Mouse (Mus musculus): Measurements from ENCODE around the gene Fxyd3. TPM values are rescaled to one million over a fixed set of nuclear protein-coding genes. Genes with fewer than 3 reads are reported as not detected.
A peak's percentile ranks its signal among the peaks of the same experiment; 100 is the strongest.

Fxyd3 gene
- polyA plus RNA-seq, 1 experiment = 34.7 TPM

GRCm38 (mm10) chr7:31094774-31095501 lies 18.4 kb upstream of the Fxyd3 start:
- Histone ChIP-seq H3K27ac (ENCODE audit: control insufficient read depth, insufficient read depth, low read length) (no peak overlapping the region), H3K27me3 (ENCODE audit: control insufficient read depth, insufficient read depth, low read length) (no peaks in the 10 kb centered on the region), H3K4me3 (ENCODE audit: control insufficient read depth, insufficient read depth, low read length) (no peak overlapping the region), H3K4me1 (replicated peaks; ENCODE audit: control insufficient read depth, insufficient read depth, low read length) (peaks cover 6% of the 10 kb centered on the region), H3K36me3 (ENCODE audit: control insufficient read depth, insufficient read depth, low read length) (no peaks in the 10 kb centered on the region)
- DNase-seq = peak; percentile 44
- TF ChIP-seq POLR2A (IDR thresholded peaks at IDR 0.05; ENCODE audit: control insufficient read depth, extremely low read depth, insufficient read depth, low read length, poor library complexity) (no peak), CTCF (IDR thresholded peaks at IDR 0.05; ENCODE audit: borderline replicate concordance, control insufficient read depth, extremely low read depth, insufficient read depth, low read length, poor library complexity) (no peak)
- WGBS = 14% methylated on average over 12 of the region's 12 CpGs

DNA sequence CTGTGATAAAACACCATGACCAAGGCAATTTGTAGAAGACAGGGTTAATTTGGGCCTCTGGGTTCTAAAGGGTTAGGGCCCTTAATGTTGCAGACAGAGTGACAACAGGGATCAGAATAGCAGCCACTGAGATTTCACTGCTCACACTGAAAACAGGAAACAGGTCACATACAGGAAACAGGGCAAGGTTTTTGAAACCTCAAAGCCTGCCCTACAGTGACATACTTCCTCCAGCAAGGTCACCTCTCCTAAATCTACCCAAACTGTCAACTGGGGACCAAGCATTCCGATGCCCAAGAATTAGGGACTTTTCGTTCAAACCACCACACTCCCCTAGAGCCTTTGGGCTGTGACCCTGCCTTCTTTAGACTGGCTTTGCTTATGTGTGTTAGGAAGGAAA lies 13.2 kb upstream of the Fxyd3 start:
- Histone ChIP-seq H3K36me3 (ENCODE audit: control insufficient read depth, insufficient read depth, low read length) (no peaks in the 10 kb centered on the region), H3K4me1 (replicated peaks; ENCODE audit: control insufficient read depth, insufficient read depth, low read length) (peaks cover 21% of the 10 kb centered on the region), H3K4me3 (ENCODE audit: control insufficient read depth, insufficient read depth, low read length) (no peak overlapping the region), H3K27ac (ENCODE audit: control insufficient read depth, insufficient read depth, low read length) (peak overlapping the region; percentile 66), H3K27me3 (ENCODE audit: control insufficient read depth, insufficient read depth, low read length) (no peaks in the 10 kb centered on the region)
- no peak for TF ChIP-seq POLR2A (IDR thresholded peaks at IDR 0.05; ENCODE audit: control insufficient read depth, extremely low read depth, insufficient read depth, low read length, poor library complexity)
- peak; percentile 24 for DNase-seq
- WGBS = 9% methylated on average over 2 of the region's 2 CpGs

- no peak overlapping the region for H3K27ac ChIP-seq (ENCODE audit: control insufficient read depth, insufficient read depth, low read length)
- no peak for DNase-seq
- WGBS = 94% methylated on average over 3 of the region's 3 CpGs
- no peaks in the 10 kb centered on the region for H3K27me3 ChIP-seq (ENCODE audit: control insufficient read depth, insufficient read depth, low read length)
- H3K4me1 ChIP-seq (replicated peaks; ENCODE audit: control insufficient read depth, insufficient read depth, low read length) = peaks cover 21% of the 10 kb centered on the region
- TF ChIP-seq CTCF (IDR thresholded peaks at IDR 0.05; ENCODE audit: borderline replicate concordance, control insufficient read depth, extremely low read depth, insufficient read depth, low read length, poor library complexity) (no peak), POLR2A (IDR thresholded peaks at IDR 0.05; ENCODE audit: control insufficient read depth, extremely low read depth, insufficient read depth, low read length, poor library complexity) (no peak)
- H3K36me3 ChIP-seq (ENCODE audit: control insufficient read depth, insufficient read depth, low read length) = no peaks in the 10 kb centered on the region
- H3K4me3 ChIP-seq (ENCODE audit: control insufficient read depth, insufficient read depth, low read length) = no peak overlapping the region
Measured at GRCm38 (mm10) chr7:31088206-31088605, 11.7 kb upstream of the Fxyd3 start.

DNA sequence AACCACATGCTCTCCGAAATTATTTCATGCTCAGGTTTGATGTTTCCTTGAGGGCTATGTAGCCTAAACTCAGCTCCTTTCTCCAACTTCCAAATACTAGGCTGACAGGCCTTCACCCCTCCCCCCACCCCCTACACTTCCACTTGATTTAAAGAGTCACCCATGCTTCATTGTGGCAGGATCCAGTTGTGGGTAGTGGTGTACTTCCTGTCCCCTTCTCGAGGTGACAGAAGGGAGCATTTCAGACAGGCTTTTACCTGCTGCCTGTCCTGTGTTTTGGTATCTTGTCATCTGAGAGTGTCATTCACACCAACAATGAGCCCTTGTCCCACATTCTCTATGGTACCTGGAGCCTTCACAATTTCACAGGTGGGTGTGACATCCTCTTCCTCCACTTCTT lies 10.8 kb upstream of the Fxyd3 start:
- no peak for TF ChIP-seq CTCF (IDR thresholded peaks at IDR 0.05; ENCODE audit: borderline replicate concordance, control insufficient read depth, extremely low read depth, insufficient read depth, low read length, poor library complexity)
- TF ChIP-seq POLR2A (IDR thresholded peaks at IDR 0.05; ENCODE audit: control insufficient read depth, extremely low read depth, insufficient read depth, low read length, poor library complexity) = no peak
- no peaks in the 10 kb centered on the region for H3K36me3 ChIP-seq (ENCODE audit: control insufficient read depth, insufficient read depth, low read length)
- H3K27me3 ChIP-seq (ENCODE audit: control insufficient read depth, insufficient read depth, low read length) = no peaks in the 10 kb centered on the region
- no peak for DNase-seq
- 11% methylated on average over 2 of the region's 2 CpGs for WGBS
- H3K27ac ChIP-seq (ENCODE audit: control insufficient read depth, insufficient read depth, low read length) = no peak overlapping the region
- H3K4me1 ChIP-seq (replicated peaks; ENCODE audit: control insufficient read depth, insufficient read depth, low read length) = peaks cover 21% of the 10 kb centered on the region
- H3K4me3 ChIP-seq (ENCODE audit: control insufficient read depth, insufficient read depth, low read length) = no peak overlapping the region

DNA sequence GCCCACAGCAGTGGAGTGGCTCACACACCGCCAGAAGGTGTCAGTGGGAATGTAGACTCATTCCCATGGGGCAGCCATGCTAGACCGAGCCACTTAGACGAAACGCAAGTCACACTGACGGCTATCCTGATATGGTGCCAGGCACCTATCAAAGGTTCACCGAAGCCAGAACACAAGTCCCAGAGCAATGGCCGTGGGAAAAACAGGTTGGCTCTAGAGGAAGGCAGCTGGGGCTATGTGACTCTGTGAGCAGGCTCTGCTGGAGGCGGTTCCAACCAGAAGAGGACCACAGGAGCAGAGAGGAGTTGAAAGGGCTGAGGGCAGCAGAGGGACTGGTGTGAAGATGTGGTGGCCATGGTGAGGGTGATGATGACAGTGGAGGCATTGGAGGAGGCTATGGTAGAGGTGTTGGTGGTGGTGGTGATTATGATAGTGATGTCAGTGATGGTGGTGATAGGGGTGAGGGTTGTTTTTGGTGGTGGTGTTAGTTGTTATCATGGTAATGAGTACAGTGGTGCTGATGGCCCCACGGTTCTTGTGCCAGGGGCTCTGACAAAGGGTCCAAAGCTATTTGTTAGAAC lies 9.8 kb upstream of the Fxyd3 start:
- no peak overlapping the region for H3K27ac ChIP-seq (ENCODE audit: control insufficient read depth, insufficient read depth, low read length)
- H3K36me3 ChIP-seq (ENCODE audit: control insufficient read depth, insufficient read depth, low read length) = no peaks in the 10 kb centered on the region
- no peak for TF ChIP-seq CTCF (IDR thresholded peaks at IDR 0.05; ENCODE audit: borderline replicate concordance, control insufficient read depth, extremely low read depth, insufficient read depth, low read length, poor library complexity)
- TF ChIP-seq POLR2A (IDR thresholded peaks at IDR 0.05; ENCODE audit: control insufficient read depth, extremely low read depth, insufficient read depth, low read length, poor library complexity) = no peak
- H3K27me3 ChIP-seq (ENCODE audit: control insufficient read depth, insufficient read depth, low read length) = no peaks in the 10 kb centered on the region
- DNase-seq = no peak
- peaks cover 21% of the 10 kb centered on the region for H3K4me1 ChIP-seq (replicated peaks; ENCODE audit: control insufficient read depth, insufficient read depth, low read length)
- H3K4me3 ChIP-seq (ENCODE audit: control insufficient read depth, insufficient read depth, low read length) = no peak overlapping the region
- 96% methylated on average over 9 of the region's 9 CpGs for WGBS

DNA sequence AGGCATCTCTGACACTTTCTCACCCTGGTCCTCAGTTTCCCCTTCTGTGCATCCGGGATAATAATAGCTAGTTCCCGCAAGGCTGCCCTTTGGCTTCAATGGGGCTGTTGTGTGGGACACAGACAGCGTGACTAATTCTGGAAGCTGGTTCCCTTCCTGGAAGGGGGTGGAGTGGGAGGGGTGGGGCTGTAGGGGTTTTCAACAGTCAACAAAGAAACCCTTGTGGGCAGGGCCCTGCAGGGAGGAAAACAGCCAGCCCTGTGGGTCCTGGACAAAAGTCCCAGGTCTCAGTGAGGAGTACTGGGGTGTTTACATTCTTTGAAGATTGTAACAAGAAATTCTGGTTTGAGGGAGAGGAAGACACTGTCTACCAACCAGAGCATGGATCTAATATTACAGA lies 8.7 kb upstream of the Fxyd3 start:
- TF ChIP-seq CTCF (IDR thresholded peaks at IDR 0.05; ENCODE audit: borderline replicate concordance, control insufficient read depth, extremely low read depth, insufficient read depth, low read length, poor library complexity) = no peak
- no peak for TF ChIP-seq POLR2A (IDR thresholded peaks at IDR 0.05; ENCODE audit: control insufficient read depth, extremely low read depth, insufficient read depth, low read length, poor library complexity)
- H3K27ac ChIP-seq (ENCODE audit: control insufficient read depth, insufficient read depth, low read length) = 0 out of 2 replicates have a peak overlapping the region, but pooled peaks have one; percentile 7
- 70% methylated on average over 3 of the region's 3 CpGs for WGBS
- peaks cover 21% of the 10 kb centered on the region for H3K4me1 ChIP-seq (replicated peaks; ENCODE audit: control insufficient read depth, insufficient read depth, low read length)
- no peak overlapping the region for H3K4me3 ChIP-seq (ENCODE audit: control insufficient read depth, insufficient read depth, low read length)
- H3K36me3 ChIP-seq (ENCODE audit: control insufficient read depth, insufficient read depth, low read length) = no peaks in the 10 kb centered on the region
- no peaks in the 10 kb centered on the region for H3K27me3 ChIP-seq (ENCODE audit: control insufficient read depth, insufficient read depth, low read length)
- no peak for DNase-seq

All from thymus, adult 2 months (tissue).